In genomic region chr9:114731871-114732682, GRCm38 (mm10) we compare ENCODE assay signal across 8 mouse cellular contexts. TPM values are rescaled to one million over a fixed set of nuclear protein-coding genes. Genes with fewer than 3 reads are reported as not detected.
DNase-seq lines count a peak whose midpoint lies in the region; ATAC-seq and TF ChIP-seq lines count a peak whose summit lies in the region.

No protein-coding gene starts in this region.

- no peaks in the 10 kb centered on the region for H3K27me3 ChIP-seq in liver, adult 2 months (ENCODE audit: control insufficient read depth, insufficient read depth, low read length)
- H3K27me3 ChIP-seq in neural tube, embryonic 15.5 days (replicated peaks) = no peaks in the 10 kb centered on the region

- H3K4me2 ChIP-seq in neural tube, embryonic 15.5 days = peak overlapping the region; percentile 75

- DNase-seq in embryo, embryonic 10.5 days (ENCODE audit: low spot score) = peak; percentile 5
- no peak for DNase-seq in embryo, embryonic 11 days
- DNase-seq in B cell, adult 2 months = peak; percentile 66 to 68
- DNase-seq in liver, adult 2 months (ENCODE audit: extremely low read depth, low read depth, low spot score) = peak; percentile 57
- no peak for DNase-seq in right cerebral cortex, adult 18-20 months

- no peaks in the 10 kb centered on the region; the same call in 1 of the 2 replicates for H3K4me1 ChIP-seq in embryonic fibroblast, embryonic 13.5 days (ENCODE audit: control insufficient read depth, insufficient read depth, low read length)
- peaks cover 24% of the 10 kb centered on the region for H3K4me1 ChIP-seq in liver, adult 2 months (ENCODE audit: control insufficient read depth, insufficient read depth, low read length)
- peaks cover 22% of the 10 kb centered on the region for H3K4me1 ChIP-seq in neural tube, embryonic 15.5 days

- no peak for TF ChIP-seq CTCF in embryonic fibroblast, embryonic 13.5 days (IDR thresholded peaks at IDR 0.05; ENCODE audit: borderline replicate concordance, insufficient read depth, low read length)
- no peak for TF ChIP-seq CTCF in liver, adult 2 months (IDR thresholded peaks at IDR 0.05; ENCODE audit: low read depth, low read length)

- peak overlapping the region; percentile 83; the same call in 1 of the 2 replicates for H3K27ac ChIP-seq in embryonic fibroblast, embryonic 13.5 days (ENCODE audit: insufficient read depth, low read length)
- peak overlapping the region; percentile 82; the same call in 1 of the 2 replicates for H3K27ac ChIP-seq in liver, adult 2 months (replicated peaks; ENCODE audit: insufficient read depth, low read depth, low read length)
- peak overlapping the region; percentile 86 for H3K27ac ChIP-seq in neural tube, embryonic 15.5 days (replicated peaks)

- H3K36me3 ChIP-seq in liver, adult 2 months (ENCODE audit: control insufficient read depth, insufficient read depth, low read length) = no peaks in the 10 kb centered on the region; the same call in 1 of the 2 replicates
- no peaks in the 10 kb centered on the region for H3K36me3 ChIP-seq in neural tube, embryonic 15.5 days

- 23% methylated on average over 12 of the region's 12 CpGs for WGBS in liver, adult 2 months
- WGBS in neural tube, embryonic 15.5 days = 69% methylated on average over 12 of the region's 12 CpGs

- H3K79me2 ChIP-seq in liver, adult 2 months (ENCODE audit: control insufficient read depth, insufficient read depth, low read length) = peaks cover 24% of the 10 kb centered on the region; the same call in 1 of the 2 replicates

- H3K9me3 ChIP-seq in neural tube, embryonic 15.5 days (replicated peaks) = no peaks in the 10 kb centered on the region

- H3K4me3 ChIP-seq in embryonic fibroblast, embryonic 13.5 days (ENCODE audit: insufficient read depth, low read length) = peak overlapping the region; percentile 87
- peak overlapping the region; percentile 35 for H3K4me3 ChIP-seq in liver, adult 2 months (ENCODE audit: insufficient read depth, low read depth, low read length)
- H3K4me3 ChIP-seq in neural tube, embryonic 15.5 days (replicated peaks) = peak overlapping the region; percentile 78

- no peak for TF ChIP-seq POLR2A in embryonic fibroblast, embryonic 13.5 days (IDR thresholded peaks at IDR 0.05; ENCODE audit: low read depth, low read length)
- no peak for TF ChIP-seq POLR2A in liver, adult 2 months (IDR thresholded peaks at IDR 0.05; ENCODE audit: extremely low read depth, insufficient read depth, low read length)

- peak overlapping the region; percentile 89 for H3K9ac ChIP-seq in liver, adult 2 months (ENCODE audit: low read depth, low read length)
- peak overlapping the region; percentile 87 for H3K9ac ChIP-seq in neural tube, embryonic 15.5 days (replicated peaks)

- no peak for ATAC-seq in neural tube, embryonic 15.5 days (ENCODE audit: low FRiP score)
- no peak for ATAC-seq in erythroid progenitor cell, adult 5-6 weeks (replicated peaks; ENCODE audit: low FRiP score, poor library complexity, severe bottlenecking)

RNA-seq across cellular contexts. Expression of gene Cmtm6, which starts 1.2 kb away (rescaled TPM):
- 17.6 and 17.8 TPM in 2 replicates for polyA plus RNA-seq in embryonic fibroblast, embryonic 13.5 days (2011; ENCODE audit: insufficient read length, low read depth, missing spikeins)
- total RNA-seq in liver, adult 2 months (2014; rRNA removed) = 56.0 and 58.8 TPM in 2 replicates
- polyA plus RNA-seq in liver, adult 2 months (2012; rRNA removed) = 54.7 and 69.0 TPM in 2 replicates
- polyA plus RNA-seq in neural tube, embryonic 15.5 days (2015; fragmentation: Nextera tagmentation; extraction: Ambion mirVana) = 17.9 and 29.2 TPM in 2 replicates
- total RNA-seq in erythroid progenitor cell, adult 5-6 weeks (2015; ENCODE audit: low replicate concordance) = 8.8 and 9.7 TPM in 2 replicates
- total RNA-seq in erythroid progenitor cell, adult 5-6 weeks (2017; ENCODE audit: low replicate concordance) = 10.4 and 20.0 TPM in 2 replicates

RNA-seq across cellular contexts. Expression of gene Dync1li1, which starts 43.5 kb away (rescaled TPM):
- polyA plus RNA-seq in embryonic fibroblast, embryonic 13.5 days (2011; ENCODE audit: insufficient read length, low read depth, missing spikeins) = 58.0 and 58.5 TPM in 2 replicates
- total RNA-seq in liver, adult 2 months (2014; rRNA removed) = 15.7 and 16.1 TPM in 2 replicates
- polyA plus RNA-seq in liver, adult 2 months (2012; rRNA removed) = 4.3 and 4.5 TPM in 2 replicates
- polyA plus RNA-seq in neural tube, embryonic 15.5 days (2015; fragmentation: Nextera tagmentation; extraction: Ambion mirVana) = 124 and 140 TPM in 2 replicates
- total RNA-seq in erythroid progenitor cell, adult 5-6 weeks (2015; ENCODE audit: low replicate concordance) = 22.7 and 42.3 TPM in 2 replicates
- total RNA-seq in erythroid progenitor cell, adult 5-6 weeks (2017; ENCODE audit: low replicate concordance) = 23.9 and 33.0 TPM in 2 replicates

RNA-seq across cellular contexts. Expression of gene Cmtm7, which starts 49.6 kb away (rescaled TPM):
- polyA plus RNA-seq in embryonic fibroblast, embryonic 13.5 days (2011; ENCODE audit: insufficient read length, low read depth, missing spikeins) = 95.8 and 105 TPM in 2 replicates
- 5.3 and 6.2 TPM in 2 replicates for total RNA-seq in liver, adult 2 months (2014; rRNA removed)
- 10.5 and 17.3 TPM in 2 replicates for polyA plus RNA-seq in liver, adult 2 months (2012; rRNA removed)
- 13.0 and 71.4 TPM in 2 replicates for polyA plus RNA-seq in neural tube, embryonic 15.5 days (2015; fragmentation: Nextera tagmentation; extraction: Ambion mirVana)
- total RNA-seq in erythroid progenitor cell, adult 5-6 weeks (2015; ENCODE audit: low replicate concordance) = 64.1 and 71.7 TPM in 2 replicates
- 46.0 and 46.4 TPM in 2 replicates for total RNA-seq in erythroid progenitor cell, adult 5-6 weeks (2017; ENCODE audit: low replicate concordance)

Comparison
In these comparisons a context has a peak if more than half of its experiments do, and no peak if none do; other contexts are left out.
1. DNase-seq: peak in embryo, embryonic 10.5 days (single experiment), B cell, adult 2 months (2 of 2) and liver, adult 2 months (single experiment); none in embryo, embryonic 11 days (single experiment) and right cerebral cortex, adult 18-20 months (single experiment).
2. H3K4me3 ChIP-seq: peak in every context shown above with its lines; median percentile 87 in embryonic fibroblast, embryonic 13.5 days; 78 in neural tube, embryonic 15.5 days; 35 in liver, adult 2 months.
3. RNA of gene Dync1li1, which starts 43.5 kb away (polyA plus RNA-seq): 124 to 140 TPM in neural tube, embryonic 15.5 days and 58.0 to 58.5 TPM in embryonic fibroblast, embryonic 13.5 days; 4.3 to 4.5 TPM in liver, adult 2 months; every median in the first group is over 10 times any median in the second.
4. Peak in every context shown above with its lines, with median percentiles within 50 percentile points of each other: H3K27ac ChIP-seq.